Mouse (Mus musculus) layer of hippocampus, adult 2 months (tissue): ENCODE results near the gene Kctd3. TPM values are rescaled to one million over a fixed set of nuclear protein-coding genes. Genes with fewer than 3 reads are reported as not detected.

Experiments
- DNase-seq, 2 experiments: peaks; one replicate each; pipeline ENCODE4 v3.0.0; 2022; ENCODE audit warnings: low spot score in 2 of 2
- H3K27ac ChIP-seq: fragments of 200-600 bp; 2 replicates; pipeline ENCODE4 v1.8.1; 2022
- H3K4me3 ChIP-seq: fragments of 200-600 bp; 2 replicates; pipeline ENCODE4 v1.8.1; 2022; ENCODE audit warnings: mild to moderate bottlenecking
- CTCF ChIP-seq: fragments of 200-600 bp; conservative IDR thresholded peaks from 2 replicates; pipeline ENCODE4 v1.8.1; 2022; ENCODE audit warnings: antibody characterized with exemption, mild to moderate bottlenecking, moderate library complexity
- total RNA-seq, 2 experiments: library from RNA; stranded (reverse); gene quantifications; 2 replicates each; pipeline ENCODE4 v1.2.3; 2021

Gene Kctd3
- total RNA-seq, 2 experiments from 2014 or later, result 83.9 to 84.8 TPM

GRCm38 (mm10) chr1:189001815-189002214 is 5.8 kb downstream of the Kctd3 start:
- Histone ChIP-seq H3K27ac (no peak overlapping the region), H3K4me3 (no peak overlapping the region)
- no peak for TF ChIP-seq CTCF
- DNase-seq, result no peak

GRCm38 (mm10) chr1:188999981-189000380 is 7.7 kb downstream of the Kctd3 start:
- no peak overlapping the region for H3K27ac ChIP-seq
- H3K4me3 ChIP-seq, result no peak overlapping the region
- no peak for DNase-seq
- no peak for TF ChIP-seq CTCF

DNA sequence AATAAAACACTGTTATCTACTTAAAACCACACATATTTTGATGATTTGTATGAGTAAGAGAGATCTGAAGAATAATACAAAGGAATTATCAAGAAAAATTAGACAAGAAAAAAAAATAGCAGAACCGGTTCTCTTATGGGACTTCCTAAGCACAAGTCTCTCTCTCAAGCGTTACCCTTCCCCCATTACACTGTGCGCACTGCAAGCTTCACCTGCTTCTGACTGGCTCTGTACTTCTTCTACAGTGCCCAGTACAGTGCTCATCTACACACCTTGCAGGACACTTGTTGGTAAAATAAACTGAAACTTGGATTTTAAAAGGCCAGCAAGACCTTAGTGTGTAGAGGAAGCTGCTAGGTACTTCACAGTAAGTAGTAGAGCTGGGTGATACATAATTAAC is 9.7 kb downstream of the Kctd3 start:
- Histone ChIP-seq H3K4me3 (no peak overlapping the region), H3K27ac (no peak overlapping the region)
- no peak for TF ChIP-seq CTCF
- no peak for DNase-seq

DNA sequence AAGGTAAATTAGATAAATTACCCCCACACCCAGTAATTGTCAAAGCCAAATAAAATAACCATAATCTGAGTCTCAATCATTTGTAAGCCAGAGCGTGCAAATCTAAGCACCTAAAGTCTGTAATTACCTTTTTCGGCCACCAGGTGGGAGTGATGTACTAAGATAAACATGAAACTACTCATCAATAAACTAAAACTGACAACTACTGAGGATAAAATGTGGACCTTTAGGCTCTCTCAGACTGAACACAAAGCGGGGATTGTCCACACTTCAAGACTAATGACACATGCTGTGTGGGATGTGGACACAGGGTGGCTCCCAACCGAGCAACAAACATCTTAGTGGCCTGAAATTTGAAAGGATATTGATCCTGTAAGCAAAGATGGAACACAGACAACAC is 14.4 kb downstream of the Kctd3 start:
- DNase-seq, result peak; percentile 50 to 62
- peak; percentile 86 for TF ChIP-seq CTCF
- Histone ChIP-seq H3K27ac (peak overlapping the region; percentile 59; the same call in 1 of the 2 replicates), H3K4me3 (no peak overlapping the region)

DNA sequence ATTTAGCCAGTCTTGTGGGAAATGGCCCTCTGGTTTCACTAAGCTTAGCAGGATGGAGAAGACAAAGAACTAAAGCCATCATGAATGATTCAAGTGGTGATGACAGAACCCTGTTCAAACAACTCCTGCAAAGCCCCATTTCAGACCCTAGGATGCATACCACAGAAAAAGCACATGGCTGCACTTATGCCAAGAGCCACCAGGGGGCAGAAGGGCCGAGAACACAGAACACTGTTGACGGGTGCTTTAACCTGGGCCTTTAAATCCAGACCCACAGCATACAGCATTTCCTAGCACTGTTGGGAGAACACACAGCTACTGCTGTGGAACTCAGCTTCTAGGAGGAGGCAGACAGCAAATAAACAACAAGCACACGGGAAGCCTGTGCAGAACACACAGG is 27.6 kb downstream of the Kctd3 start:
- peak; percentile 36 to 72 for DNase-seq
- TF ChIP-seq CTCF, result peak; percentile 88
- Histone ChIP-seq H3K4me3 (no peak overlapping the region), H3K27ac (no peak overlapping the region)

- TF ChIP-seq CTCF, result no peak
- H3K4me3 ChIP-seq, result no peak overlapping the region
- no peak for DNase-seq
- no peak overlapping the region for H3K27ac ChIP-seq
Observed at GRCm38 (mm10) chr1:188973926-188974325, 33.7 kb downstream of the Kctd3 start.

GRCm38 (mm10) chr1:188973078-188973477 is 34.6 kb downstream of the Kctd3 start:
- DNase-seq, result no peak
- Histone ChIP-seq H3K27ac (no peak overlapping the region), H3K4me3 (no peak overlapping the region)
- no peak for TF ChIP-seq CTCF

DNA sequence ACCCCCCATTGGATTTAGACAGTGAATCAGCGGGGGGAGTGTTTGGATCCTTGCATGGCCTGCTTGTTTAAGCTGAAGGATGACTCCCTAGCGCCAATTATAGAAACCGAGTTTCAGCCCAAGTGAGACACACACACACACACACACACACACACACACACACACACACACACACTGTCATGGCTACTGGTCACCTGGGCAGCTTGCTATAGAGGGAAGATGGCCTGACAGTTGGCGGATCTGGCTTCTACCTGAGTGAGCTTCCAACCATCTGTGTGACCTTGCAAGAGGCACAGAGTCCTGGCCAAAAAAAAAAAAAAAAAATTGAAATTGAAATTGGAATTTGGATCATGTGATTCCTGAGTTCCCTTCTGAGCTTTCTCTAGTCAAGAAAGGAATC is 55.1 kb downstream of the Kctd3 start:
- H3K4me3 ChIP-seq, result no peak overlapping the region
- TF ChIP-seq CTCF, result no peak
- no peak for DNase-seq
- no peak overlapping the region for H3K27ac ChIP-seq

DNA sequence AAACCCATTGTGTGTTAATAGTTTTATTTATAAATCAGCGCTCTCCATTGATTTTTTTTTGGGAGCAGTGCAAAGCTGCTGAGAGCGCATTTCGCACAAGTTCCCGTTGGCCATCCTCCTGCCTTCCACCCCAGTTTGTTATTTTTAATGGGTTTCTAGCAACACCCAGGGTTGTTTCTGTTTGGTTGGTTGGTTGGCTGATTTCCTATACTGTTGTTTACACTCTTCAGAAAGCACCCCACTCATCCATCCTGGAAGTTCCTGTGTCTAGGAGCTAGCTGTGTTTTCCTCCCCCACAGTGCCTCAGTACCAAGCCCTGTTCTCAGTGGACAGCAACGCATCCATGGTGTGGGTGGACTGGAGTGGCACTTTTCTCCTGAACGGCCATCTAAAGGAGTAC is 56.5 kb downstream of the Kctd3 start:
- Histone ChIP-seq H3K4me3 (no peak overlapping the region), H3K27ac (no peak overlapping the region)
- no peak for TF ChIP-seq CTCF
- DNase-seq, result no peak

DNA sequence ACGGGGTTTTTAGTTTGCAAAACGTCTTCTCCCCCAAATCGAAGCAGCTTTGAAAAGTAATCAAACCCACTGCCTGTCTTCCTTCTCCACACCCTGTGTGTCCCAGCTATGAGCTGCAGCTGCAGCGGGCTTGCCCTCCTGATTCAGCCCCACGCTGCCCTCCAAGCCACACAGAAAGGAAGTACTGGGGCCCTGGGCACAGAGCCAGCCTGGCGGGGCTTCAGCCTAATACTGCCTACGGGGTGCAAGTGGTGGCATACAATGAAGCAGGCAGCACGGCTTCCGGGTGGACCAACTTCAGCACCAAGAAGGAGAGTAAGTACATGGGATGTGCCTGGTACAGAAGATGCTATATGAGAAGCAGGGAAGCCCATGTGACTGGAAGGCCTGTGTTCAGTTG is 59.4 kb downstream of the Kctd3 start:
- no peak overlapping the region for H3K4me3 ChIP-seq
- TF ChIP-seq CTCF, result no peak
- H3K27ac ChIP-seq, result no peak overlapping the region
- peak in 1 of 2 experiments; percentile 7 for DNase-seq

- Histone ChIP-seq H3K4me3 (no peak overlapping the region), H3K27ac (no peak overlapping the region)
- no peak for DNase-seq
- TF ChIP-seq CTCF, result peak; percentile 72
Observed at GRCm38 (mm10) chr1:188947794-188948193, 59.8 kb downstream of the Kctd3 start.

DNA sequence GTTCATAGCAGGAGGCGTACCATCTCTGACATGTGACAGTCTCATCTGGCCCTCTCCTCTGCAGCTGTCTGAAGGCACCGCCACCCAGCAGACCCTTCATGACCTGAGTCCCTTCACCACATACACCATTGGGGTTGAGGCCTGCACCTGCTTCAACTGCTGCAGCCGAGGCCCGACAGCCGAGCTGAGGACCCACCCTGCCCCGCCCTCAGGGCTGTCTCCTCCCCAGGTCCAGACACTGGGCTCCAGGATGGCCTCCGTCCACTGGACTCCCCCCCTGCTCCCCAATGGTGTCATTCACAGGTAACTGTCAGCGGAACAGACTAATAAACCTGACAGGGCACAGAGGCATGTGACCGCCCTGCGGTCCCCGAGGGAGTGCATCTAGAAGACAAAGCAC is 60.8 kb downstream of the Kctd3 start:
- H3K4me3 ChIP-seq, result no peak overlapping the region
- no peak overlapping the region for H3K27ac ChIP-seq
- DNase-seq, result no peak
- TF ChIP-seq CTCF, result no peak

GRCm38 (mm10) chr1:188945326-188945725 is 62.3 kb downstream of the Kctd3 start:
- TF ChIP-seq CTCF, result no peak
- no peak for DNase-seq
- no peak overlapping the region for H3K4me3 ChIP-seq
- no peak overlapping the region for H3K27ac ChIP-seq

DNA sequence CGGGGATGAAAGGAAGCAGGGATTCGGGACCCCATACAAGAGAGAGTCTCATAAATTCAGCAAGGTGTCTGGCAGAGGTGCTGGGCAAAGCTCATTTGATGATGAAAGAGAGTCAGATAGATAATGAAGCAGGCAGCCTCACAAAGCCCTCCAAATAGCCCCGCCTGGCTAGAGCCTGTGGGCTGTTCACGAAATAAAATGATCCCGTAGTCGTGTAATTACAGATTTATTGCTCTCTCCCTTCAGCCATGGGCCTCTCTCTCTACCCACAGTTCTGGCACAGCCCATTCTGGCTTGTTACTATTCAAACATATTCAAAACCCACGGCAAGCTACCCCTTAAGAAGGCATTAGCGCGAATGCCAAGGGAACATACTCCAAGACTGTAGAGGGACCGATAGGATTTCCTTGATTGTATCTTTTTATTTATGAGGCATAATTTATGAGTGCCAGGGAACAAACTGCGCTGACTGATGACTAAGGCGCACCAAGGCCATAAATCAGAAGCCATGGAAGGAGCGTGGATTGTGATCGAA is 70.3 kb downstream of the Kctd3 start:
- TF ChIP-seq CTCF, result no peak
- DNase-seq, result no peak
- H3K27ac ChIP-seq, result no peak overlapping the region
- no peak overlapping the region for H3K4me3 ChIP-seq
